Mouse (Mus musculus): ENCODE results near the gene Xxylt1. TPM values are rescaled to one million over a fixed set of nuclear protein-coding genes. Genes with fewer than 3 reads are reported as not detected.

The Xxylt1 gene
- polyA plus RNA-seq, 1 experiment from 2014 or later, result 11.7 TPM

GRCm38 (mm10) chr16:30983699-30984098, 97.5 kb downstream of the Xxylt1 start:
- no peak for ATAC-seq (ENCODE audit: low FRiP score)
- 69% methylated on average over 6 of the region's 6 CpGs for WGBS
- no peak for DNase-seq (ENCODE audit: low spot score, missing footprints)
- Histone ChIP-seq H3K9me3 (ENCODE audit: control insufficient read depth, low read length) (no peaks in the 10 kb centered on the region), H3K27me3 (ENCODE audit: control insufficient read depth, insufficient read depth, low read length) (no peaks in the 10 kb centered on the region), H3K4me2 (no peak overlapping the region), H3K4me1 (ENCODE audit: control insufficient read depth, insufficient read depth, low read length) (peaks cover 5% of the 10 kb centered on the region; the same call in 1 of the 2 replicates), H3K4me3 (ENCODE audit: low read depth, low read length) (no peak overlapping the region), H3K36me3 (ENCODE audit: control insufficient read depth, insufficient read depth, low read length) (no peaks in the 10 kb centered on the region), H3K27ac (ENCODE audit: low read depth, low read length) (no peak overlapping the region), H3K9ac (ENCODE audit: low read length) (no peak overlapping the region)

GRCm38 (mm10) chr16:30983281-30983680, 98.0 kb downstream of the Xxylt1 start:
- WGBS, result 66% methylated on average over 4 of the region's 4 CpGs
- DNase-seq (ENCODE audit: low spot score, missing footprints) (no peak), ATAC-seq (ENCODE audit: low FRiP score) (no peak)
- no peaks in the 10 kb centered on the region for H3K27me3 ChIP-seq (ENCODE audit: control insufficient read depth, insufficient read depth, low read length)
- H3K9ac ChIP-seq (ENCODE audit: low read length), result no peak overlapping the region
- H3K4me2 ChIP-seq, result no peak overlapping the region
- H3K4me1 ChIP-seq (ENCODE audit: control insufficient read depth, insufficient read depth, low read length), result peaks cover 5% of the 10 kb centered on the region; the same call in 1 of the 2 replicates
- H3K27ac ChIP-seq (ENCODE audit: low read depth, low read length), result no peak overlapping the region
- no peaks in the 10 kb centered on the region for H3K9me3 ChIP-seq (ENCODE audit: control insufficient read depth, low read length)
- H3K4me3 ChIP-seq (ENCODE audit: low read depth, low read length), result no peak overlapping the region
- H3K36me3 ChIP-seq (ENCODE audit: control insufficient read depth, insufficient read depth, low read length), result no peaks in the 10 kb centered on the region

- 92% methylated on average over 10 of the region's 10 CpGs for whole genome bisulfite sequencing
- Histone ChIP-seq H3K4me1 (ENCODE audit: control insufficient read depth, insufficient read depth, low read length) (peaks cover 11% of the 10 kb centered on the region; the same call in 1 of the 2 replicates), H3K27ac (ENCODE audit: low read depth, low read length) (no peak overlapping the region), H3K9ac (ENCODE audit: low read length) (no peak overlapping the region), H3K36me3 (ENCODE audit: control insufficient read depth, insufficient read depth, low read length) (no peaks in the 10 kb centered on the region), H3K27me3 (ENCODE audit: control insufficient read depth, insufficient read depth, low read length) (no peaks in the 10 kb centered on the region; the same call in 1 of the 2 replicates), H3K4me3 (ENCODE audit: low read depth, low read length) (no peak overlapping the region), H3K4me2 (no peak overlapping the region), H3K9me3 (ENCODE audit: control insufficient read depth, low read length) (no peaks in the 10 kb centered on the region)
- ATAC-seq (ENCODE audit: low FRiP score) (no peak), DNase-seq (ENCODE audit: low spot score, missing footprints) (no peak)
Observed at GRCm38 (mm10) chr16:30981345-30981744, 99.9 kb downstream of the Xxylt1 start.

GRCm38 (mm10) chr16:30979905-30980304, 101.3 kb downstream of the Xxylt1 start:
- 93% methylated on average over 11 of the region's 11 CpGs for WGBS
- H3K9ac ChIP-seq (ENCODE audit: low read length), result no peak overlapping the region
- H3K9me3 ChIP-seq (ENCODE audit: control insufficient read depth, low read length), result no peaks in the 10 kb centered on the region
- DNase-seq (ENCODE audit: low spot score, missing footprints) (no peak), ATAC-seq (ENCODE audit: low FRiP score) (no peak)
- no peaks in the 10 kb centered on the region for H3K36me3 ChIP-seq (ENCODE audit: control insufficient read depth, insufficient read depth, low read length)
- H3K27ac ChIP-seq (ENCODE audit: low read depth, low read length), result no peak overlapping the region
- peaks cover 7% of the 10 kb centered on the region; the same call in 1 of the 2 replicates for H3K4me1 ChIP-seq (ENCODE audit: control insufficient read depth, insufficient read depth, low read length)
- no peak overlapping the region for H3K4me3 ChIP-seq (ENCODE audit: low read depth, low read length)
- no peaks in the 10 kb centered on the region; the same call in 1 of the 2 replicates for H3K27me3 ChIP-seq (ENCODE audit: control insufficient read depth, insufficient read depth, low read length)
- H3K4me2 ChIP-seq, result no peak overlapping the region

- DNase-seq (ENCODE audit: low spot score, missing footprints), result no peak
- H3K27ac ChIP-seq (ENCODE audit: low read depth, low read length), result no peak overlapping the region
- 39% methylated on average over 6 of the region's 6 CpGs for WGBS
- no peak overlapping the region for H3K9ac ChIP-seq (ENCODE audit: low read length)
- no peaks in the 10 kb centered on the region for H3K9me3 ChIP-seq (ENCODE audit: control insufficient read depth, low read length)
- H3K4me2 ChIP-seq, result no peak overlapping the region
- no peak for ATAC-seq (ENCODE audit: low FRiP score)
- no peaks in the 10 kb centered on the region; the same call in 1 of the 2 replicates for H3K27me3 ChIP-seq (ENCODE audit: control insufficient read depth, insufficient read depth, low read length)
- no peaks in the 10 kb centered on the region for H3K36me3 ChIP-seq (ENCODE audit: control insufficient read depth, insufficient read depth, low read length)
- H3K4me1 ChIP-seq (ENCODE audit: control insufficient read depth, insufficient read depth, low read length), result peaks cover 6% of the 10 kb centered on the region; the same call in 1 of the 2 replicates
- no peak overlapping the region for H3K4me3 ChIP-seq (ENCODE audit: low read depth, low read length)
Observed at GRCm38 (mm10) chr16:30977728-30978127, 103.5 kb downstream of the Xxylt1 start.

- no peak overlapping the region for H3K27ac ChIP-seq (ENCODE audit: low read depth, low read length)
- DNase-seq (ENCODE audit: low spot score, missing footprints), result peak; percentile 99
- 5% methylated on average over 3 of the region's 3 CpGs for WGBS
- no peak overlapping the region for H3K9ac ChIP-seq (ENCODE audit: low read length)
- no peaks in the 10 kb centered on the region for H3K9me3 ChIP-seq (ENCODE audit: control insufficient read depth, low read length)
- no peak overlapping the region for H3K4me3 ChIP-seq (ENCODE audit: low read depth, low read length)
- peak; percentile 93 for ATAC-seq (ENCODE audit: low FRiP score)
- H3K4me2 ChIP-seq, result no peak overlapping the region
- no peaks in the 10 kb centered on the region; the same call in 1 of the 2 replicates for H3K27me3 ChIP-seq (ENCODE audit: control insufficient read depth, insufficient read depth, low read length)
- no peaks in the 10 kb centered on the region for H3K36me3 ChIP-seq (ENCODE audit: control insufficient read depth, insufficient read depth, low read length)
- H3K4me1 ChIP-seq (ENCODE audit: control insufficient read depth, insufficient read depth, low read length), result peaks cover 6% of the 10 kb centered on the region; the same call in 1 of the 2 replicates
Observed at GRCm38 (mm10) chr16:30977186-30977585, 104.0 kb downstream of the Xxylt1 start.

- Histone ChIP-seq H3K9me3 (ENCODE audit: control insufficient read depth, low read length) (no peaks in the 10 kb centered on the region), H3K36me3 (ENCODE audit: control insufficient read depth, insufficient read depth, low read length) (no peaks in the 10 kb centered on the region), H3K4me2 (no peak overlapping the region), H3K4me3 (ENCODE audit: low read depth, low read length) (no peak overlapping the region), H3K27ac (ENCODE audit: low read depth, low read length) (no peak overlapping the region), H3K27me3 (ENCODE audit: control insufficient read depth, insufficient read depth, low read length) (no peaks in the 10 kb centered on the region; the same call in 1 of the 2 replicates), H3K9ac (ENCODE audit: low read length) (no peak overlapping the region), H3K4me1 (ENCODE audit: control insufficient read depth, insufficient read depth, low read length) (peaks cover 7% of the 10 kb centered on the region)
- DNase-seq (ENCODE audit: low spot score, missing footprints) (no peak), ATAC-seq (ENCODE audit: low FRiP score) (no peak)
- WGBS, result 91% methylated on average over 12 of the region's 12 CpGs
Observed at GRCm38 (mm10) chr16:30974549-30974948, 106.7 kb downstream of the Xxylt1 start.

GRCm38 (mm10) chr16:30973416-30973815, 107.8 kb downstream of the Xxylt1 start:
- H3K27ac ChIP-seq (ENCODE audit: low read depth, low read length), result no peak overlapping the region
- no peak overlapping the region for H3K4me3 ChIP-seq (ENCODE audit: low read depth, low read length)
- H3K9ac ChIP-seq (ENCODE audit: low read length), result no peak overlapping the region
- H3K4me1 ChIP-seq (ENCODE audit: control insufficient read depth, insufficient read depth, low read length), result peaks cover 12% of the 10 kb centered on the region
- H3K9me3 ChIP-seq (ENCODE audit: control insufficient read depth, low read length), result no peaks in the 10 kb centered on the region
- no peak for ATAC-seq (ENCODE audit: low FRiP score)
- WGBS, result 82% methylated on average over 6 of the region's 6 CpGs
- no peak for DNase-seq (ENCODE audit: low spot score, missing footprints)
- no peaks in the 10 kb centered on the region for H3K36me3 ChIP-seq (ENCODE audit: control insufficient read depth, insufficient read depth, low read length)
- no peak overlapping the region for H3K4me2 ChIP-seq
- H3K27me3 ChIP-seq (ENCODE audit: control insufficient read depth, insufficient read depth, low read length), result no peaks in the 10 kb centered on the region; the same call in 1 of the 2 replicates

- Histone ChIP-seq H3K4me1 (ENCODE audit: control insufficient read depth, insufficient read depth, low read length) (peaks cover 11% of the 10 kb centered on the region), H3K27ac (ENCODE audit: low read depth, low read length) (no peak overlapping the region), H3K27me3 (ENCODE audit: control insufficient read depth, insufficient read depth, low read length) (no peaks in the 10 kb centered on the region; the same call in 1 of the 2 replicates), H3K9ac (ENCODE audit: low read length) (no peak overlapping the region), H3K36me3 (ENCODE audit: control insufficient read depth, insufficient read depth, low read length) (no peaks in the 10 kb centered on the region), H3K4me2 (no peak overlapping the region), H3K9me3 (ENCODE audit: control insufficient read depth, low read length) (no peaks in the 10 kb centered on the region), H3K4me3 (ENCODE audit: low read depth, low read length) (no peak overlapping the region)
- WGBS, result 91% methylated on average over 18 of the region's 18 CpGs
- no peak for ATAC-seq (ENCODE audit: low FRiP score)
- DNase-seq (ENCODE audit: low spot score, missing footprints), result no peak
Observed at GRCm38 (mm10) chr16:30971950-30972541, 109.2 kb downstream of the Xxylt1 start.
